Mouse (Mus musculus) spleen, postnatal 4 days (tissue): ENCODE results near the gene Psmd12.
"Not testable (repeated sequence)": the region's sequence is repeated elsewhere in the genome, so short reads cannot be mapped to it uniquely, and the experiment has no call there.

ENCODE experiments used
- DNase-seq, 2 experiments: peaks; one replicate each; pipeline ENCODE4 v3.0.0; 2022; ENCODE audit warnings: low spot score in 2 of 2

Psmd12 gene

GRCm38 (mm10) chr11:107462478-107462877, 16.8 kb upstream of the Psmd12 start:
- DNase-seq: peak in 1 of 2 experiments; percentile 49

- no peak for DNase-seq
Measured at GRCm38 (mm10) chr11:107463251-107463681, 16.0 kb upstream of the Psmd12 start.

- no peak for DNase-seq
Measured at GRCm38 (mm10) chr11:107464141-107464540, 15.1 kb upstream of the Psmd12 start.

- no peak for DNase-seq
Measured at GRCm38 (mm10) chr11:107465041-107465440, 14.2 kb upstream of the Psmd12 start.

DNA sequence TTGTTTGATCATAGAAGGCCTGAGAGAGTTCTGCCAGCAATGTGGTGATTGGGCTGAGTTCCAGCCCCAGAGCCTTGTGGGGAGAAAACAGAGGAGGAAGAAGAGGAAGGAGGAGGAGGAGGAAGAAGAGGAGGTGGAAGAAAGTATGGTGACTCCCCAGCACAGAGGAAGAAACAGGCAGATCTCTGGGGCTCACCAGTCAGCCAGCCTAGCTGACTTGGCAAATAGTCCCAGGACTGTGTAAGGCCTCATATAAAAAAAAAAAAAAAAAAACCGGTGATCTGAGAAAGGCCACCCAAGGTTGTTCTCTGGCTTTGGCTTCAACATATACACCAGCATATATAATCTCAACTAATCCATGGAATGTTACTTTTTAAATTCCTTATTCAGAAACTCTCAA, 13.3 kb upstream of the Psmd12 start:
- no peak for DNase-seq

DNA sequence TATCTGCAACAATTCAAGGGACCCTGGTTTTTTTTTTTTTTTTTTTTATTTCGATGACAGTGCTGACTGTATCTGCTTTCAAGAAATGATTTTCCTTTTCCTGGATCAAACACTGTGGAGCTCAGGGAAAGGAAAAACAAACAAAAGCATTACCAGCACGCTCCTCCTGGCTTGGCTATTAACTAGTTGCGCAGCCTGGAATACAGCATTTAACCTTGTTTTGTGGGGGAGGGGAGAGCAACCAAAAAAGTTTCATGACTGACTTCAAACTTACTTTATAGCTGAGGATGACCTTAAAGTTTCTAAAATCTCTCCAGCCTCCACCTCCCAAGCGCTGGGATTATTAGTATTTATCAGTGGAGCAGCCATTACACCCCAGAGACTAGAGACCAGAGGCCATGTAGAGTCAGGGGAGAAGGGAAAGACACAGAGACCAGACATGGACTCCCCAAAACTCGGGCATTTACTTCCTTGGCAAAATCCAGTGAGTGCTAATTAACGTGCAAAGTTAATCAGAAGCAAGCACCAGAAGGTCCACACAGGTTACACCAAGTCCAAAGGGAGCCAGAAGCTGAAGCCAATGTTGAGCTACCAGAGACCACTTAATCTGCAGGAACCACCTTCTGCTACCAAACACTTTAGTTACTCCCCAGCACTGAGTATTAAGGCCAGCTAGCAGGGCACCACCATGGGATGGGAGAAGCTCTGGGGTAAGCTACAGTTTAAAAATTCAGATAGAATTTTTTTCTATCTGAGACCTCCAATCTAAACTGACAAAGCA, 12.5 kb upstream of the Psmd12 start:
- no peak for DNase-seq

DNA sequence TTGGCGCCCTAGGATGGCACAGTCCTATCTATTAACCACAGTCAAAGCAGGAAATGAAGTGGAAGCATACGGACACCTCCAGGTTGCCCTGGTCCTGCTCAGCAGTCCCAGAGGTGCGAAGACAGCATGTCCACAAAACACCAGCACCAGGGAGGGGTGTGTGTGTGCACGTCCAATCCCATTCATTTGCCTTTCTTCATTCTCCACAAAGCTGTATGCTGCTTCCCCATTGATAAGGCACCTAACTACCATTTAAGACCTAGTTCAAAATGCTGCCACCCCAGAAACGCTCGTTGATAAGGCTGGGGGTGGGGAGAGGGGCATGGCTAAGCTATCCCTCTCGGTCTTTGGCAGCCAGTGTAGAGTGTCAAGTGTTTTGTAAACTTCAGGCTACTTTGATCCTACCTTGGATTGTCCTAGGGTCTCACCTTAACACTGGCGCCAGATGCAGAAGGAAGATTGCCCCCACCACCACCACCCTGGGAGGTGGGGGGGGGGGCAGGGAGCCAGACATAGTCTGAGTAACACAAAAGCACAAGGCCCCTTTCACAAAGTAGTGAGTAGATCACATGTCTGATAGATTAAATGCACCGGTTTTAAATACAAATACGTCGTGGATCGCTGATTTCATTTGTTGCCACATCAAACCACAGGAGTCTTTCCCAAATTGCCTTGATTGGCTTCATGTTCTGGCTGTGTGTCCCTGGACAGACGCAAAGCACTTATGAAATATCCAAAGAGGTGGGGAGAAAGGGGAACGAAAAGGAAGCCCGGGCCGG, 10.8 kb upstream of the Psmd12 start:
- peak in 1 of 2 experiments; percentile 69 for DNase-seq

DNA sequence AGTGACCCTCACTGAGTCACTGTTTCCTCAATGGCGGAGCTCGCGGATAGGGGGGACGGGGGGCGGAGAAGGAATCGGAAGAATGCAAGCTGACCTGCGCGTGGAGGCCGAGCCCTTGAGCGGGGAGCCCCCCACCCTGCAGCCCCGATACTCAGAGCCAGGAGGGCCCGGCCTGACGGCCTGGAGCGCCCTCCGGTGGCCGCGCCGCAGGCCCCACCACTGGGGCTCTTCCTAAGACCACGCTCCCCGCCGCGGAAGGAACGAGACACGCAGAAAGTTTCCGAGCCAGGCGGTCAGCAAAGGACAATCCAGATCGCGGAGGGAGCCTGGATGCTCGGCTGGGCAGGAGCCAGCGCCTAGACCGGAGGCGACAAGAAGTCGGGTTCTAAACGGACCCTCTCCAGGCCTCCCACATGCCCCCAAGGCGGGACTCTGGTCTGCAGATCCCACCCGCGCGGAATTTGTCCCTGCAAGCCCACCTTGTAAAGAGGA, 10.2 kb upstream of the Psmd12 start:
- DNase-seq: peak; percentile 78 to 90

DNA sequence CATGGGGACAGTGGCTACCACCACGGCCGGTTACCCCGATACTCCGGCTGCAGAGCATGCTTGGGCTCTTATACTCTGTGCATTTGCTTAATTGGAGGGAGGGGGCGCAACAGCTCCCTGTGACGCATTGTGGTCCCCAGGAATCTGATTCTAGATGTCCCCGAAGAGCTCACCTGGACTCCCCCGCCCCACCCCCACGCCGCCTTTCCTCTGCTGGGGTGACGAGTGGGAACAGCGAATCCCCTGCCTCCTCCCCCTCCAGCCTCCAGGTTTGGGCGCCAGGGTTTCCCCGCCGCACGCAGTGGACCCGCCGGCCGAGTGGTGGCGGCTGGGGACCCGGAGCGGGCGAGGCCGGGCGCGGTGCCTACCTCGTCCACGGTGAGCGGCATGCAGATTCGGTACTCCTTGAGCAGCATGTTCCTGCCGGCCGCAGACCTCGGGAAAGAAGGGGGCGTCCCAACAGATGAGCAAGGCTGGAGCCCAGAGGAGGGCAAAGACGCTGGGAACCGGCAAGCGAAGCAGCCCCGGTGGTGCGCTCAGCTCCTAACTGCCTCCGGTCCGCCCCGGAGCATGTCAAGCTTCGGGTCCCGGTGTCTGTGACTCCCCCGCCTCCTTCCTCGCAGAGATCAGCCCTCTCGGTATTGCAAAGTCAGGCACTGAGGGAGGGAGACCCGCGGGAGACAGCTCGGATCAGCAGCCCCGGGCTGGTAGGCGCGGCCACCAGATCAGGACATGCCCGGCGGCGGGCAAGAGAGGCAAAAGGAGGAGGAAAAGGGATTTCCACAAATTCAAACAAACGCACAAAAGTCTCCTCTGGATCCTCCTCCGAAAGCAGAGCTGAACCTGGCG, 9.5 kb upstream of the Psmd12 start:
- DNase-seq: peak; percentile 75 to 91

DNA sequence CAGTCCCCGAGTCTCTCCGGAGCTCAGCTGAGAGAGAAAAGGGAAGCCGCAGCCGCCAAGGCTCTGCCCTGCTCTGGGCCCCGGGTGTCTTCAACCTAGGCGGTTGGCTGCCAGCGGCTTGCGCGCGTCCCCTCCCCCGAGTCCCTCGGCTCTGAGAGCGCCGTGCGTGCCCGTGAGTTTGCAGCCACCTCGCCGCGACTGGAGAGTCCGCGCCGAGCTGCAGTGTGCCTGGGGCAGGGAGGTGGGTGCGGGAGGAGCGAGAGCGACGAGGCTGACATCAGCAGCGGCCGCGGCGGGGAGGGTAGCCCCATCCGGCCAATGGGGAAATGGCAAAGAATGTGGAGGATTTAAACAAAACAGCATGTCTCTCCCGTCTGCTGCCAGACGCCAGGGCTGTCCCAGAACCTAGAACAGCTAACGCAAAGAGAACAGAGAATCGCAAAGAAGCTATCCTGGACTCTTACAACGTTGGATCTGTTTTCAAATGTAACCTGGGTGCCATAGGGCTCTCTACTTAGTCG, 8.7 kb upstream of the Psmd12 start, which contains the start of gene Pitpnc1:
Gene Pitpnc1 (minus strand): TSS at position 179 of the 521 bp plus-strand sequence.
- peak; percentile 89 to 95 for DNase-seq

DNA sequence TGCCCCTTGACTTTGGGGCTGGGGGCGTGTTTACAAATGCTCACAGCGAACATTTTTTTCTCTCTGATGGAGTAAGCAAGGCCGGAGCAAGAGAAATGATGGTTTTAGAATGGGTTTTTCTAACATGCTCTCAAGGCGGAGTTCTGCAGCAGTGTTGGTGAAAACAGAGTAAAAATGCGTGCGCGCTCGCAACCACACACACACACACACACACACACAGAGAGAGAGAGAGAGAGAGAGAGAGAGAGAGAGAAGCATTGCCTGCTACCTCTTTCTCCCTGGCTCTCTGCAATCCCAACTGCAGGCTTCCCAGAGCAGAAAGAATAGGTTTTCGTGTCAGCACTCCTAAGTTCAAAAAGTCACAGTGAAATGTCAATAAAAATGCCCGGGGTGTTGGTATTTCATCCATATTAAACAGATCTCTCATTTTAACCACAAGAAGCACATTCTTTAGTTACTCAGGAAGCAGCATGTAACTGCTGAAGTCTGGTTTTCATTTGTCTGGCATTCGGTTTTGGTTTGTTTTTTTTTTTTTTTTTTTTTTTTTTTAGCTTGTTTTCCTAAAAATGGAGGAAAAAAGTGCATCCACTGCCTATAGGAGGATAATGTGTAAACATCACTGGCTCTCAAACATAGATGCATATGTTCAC, 8.1 kb upstream of the Psmd12 start:
- no peak for DNase-seq

DNA sequence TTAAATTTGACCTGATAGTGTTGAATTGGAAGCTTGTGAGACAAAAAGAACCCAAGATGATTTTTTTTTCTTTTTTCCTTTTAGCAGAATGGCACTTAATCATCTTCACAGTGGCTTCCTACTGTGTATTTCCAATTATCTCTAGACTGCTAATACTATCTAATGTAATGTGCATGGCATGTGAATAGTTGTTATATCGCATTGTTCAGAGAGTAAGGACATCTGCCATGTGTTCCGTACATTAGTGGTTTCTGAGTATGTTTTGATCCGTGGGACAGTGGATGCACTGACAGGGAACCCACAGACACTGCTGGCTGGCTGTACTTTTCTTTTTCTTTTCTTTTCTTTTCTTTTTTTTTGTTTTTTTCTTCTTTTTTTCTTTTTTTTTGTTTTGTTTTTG, 7.0 kb upstream of the Psmd12 start:
- DNase-seq: no peak

DNA sequence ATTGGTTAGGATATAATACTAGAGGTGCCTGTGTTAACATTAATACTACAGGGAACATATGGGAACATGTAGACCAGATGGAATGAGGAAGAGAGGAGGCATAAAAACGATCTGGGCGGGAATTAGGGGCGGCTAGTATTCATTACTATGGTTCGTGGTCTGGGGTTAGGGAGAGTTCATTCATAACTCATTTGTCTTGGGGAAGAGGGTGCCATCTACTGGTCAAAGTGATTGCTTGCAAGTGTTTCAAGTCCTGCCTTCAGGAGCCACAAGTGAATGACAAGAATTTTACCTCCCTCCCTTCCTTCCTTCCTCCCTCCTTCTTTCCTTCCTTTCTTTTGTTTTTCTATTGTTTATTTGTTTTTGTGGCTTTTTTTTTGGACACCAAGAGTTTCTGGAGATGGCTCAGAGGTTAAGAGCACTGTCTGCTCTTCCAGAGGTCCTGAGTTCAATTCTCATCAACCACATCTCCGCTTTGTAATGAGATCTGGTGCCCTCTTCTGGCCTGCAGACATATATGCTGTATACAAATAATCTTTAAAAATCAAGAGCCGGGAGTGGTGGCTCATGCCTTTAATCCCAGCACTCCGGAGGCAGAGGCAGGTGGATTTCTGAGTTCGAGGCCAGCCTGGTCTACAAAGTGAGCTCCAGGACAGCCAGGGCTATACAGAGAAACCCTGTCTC, 6.0 kb upstream of the Psmd12 start:
- DNase-seq: peak in 1 of 2 experiments; percentile 59

- DNase-seq: no peak
Measured at GRCm38 (mm10) chr11:107479862-107480203, 549 bp downstream of the Psmd12 start.

DNA sequence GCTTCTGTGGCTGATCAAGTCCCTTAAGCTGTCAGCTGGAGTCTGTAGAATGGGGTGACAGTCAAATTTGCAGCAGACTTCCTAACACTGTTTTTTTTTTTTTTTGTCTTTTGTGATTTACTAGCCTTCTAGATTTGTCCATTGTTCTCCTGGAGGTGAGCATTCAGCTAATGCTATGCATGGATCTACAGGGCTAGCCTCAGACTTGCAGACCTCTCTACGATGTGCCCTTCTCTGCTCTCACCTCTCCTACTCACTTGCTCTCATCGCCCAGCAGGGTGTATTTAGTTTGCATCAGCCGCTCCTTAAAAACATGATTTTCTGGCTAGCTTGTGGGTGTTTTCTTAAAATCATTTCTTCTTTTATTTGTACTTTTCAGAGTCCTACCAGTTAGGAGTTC, 5.1 kb downstream of the Psmd12 start:
- no peak for DNase-seq

DNA sequence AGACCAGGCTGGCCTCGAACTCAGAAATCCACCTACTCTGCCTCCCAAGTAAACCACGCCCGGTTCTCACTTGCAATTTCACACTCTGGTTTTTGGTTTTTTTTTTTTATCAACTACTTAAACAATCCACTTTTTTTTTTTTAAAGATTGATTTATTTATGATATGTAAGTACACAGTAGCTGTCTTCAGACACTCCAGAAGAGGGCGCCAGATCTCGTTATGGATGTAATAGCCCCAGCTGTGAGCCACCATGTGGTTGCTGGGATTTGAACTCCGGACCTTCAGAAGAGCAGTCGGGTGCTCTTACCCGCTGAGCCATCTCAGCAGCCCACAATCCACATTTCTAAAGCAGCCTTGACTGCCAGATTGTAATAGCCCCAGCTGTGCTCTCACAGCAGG, 23.5 kb downstream of the Psmd12 start:
- DNase-seq: no peak

DNA sequence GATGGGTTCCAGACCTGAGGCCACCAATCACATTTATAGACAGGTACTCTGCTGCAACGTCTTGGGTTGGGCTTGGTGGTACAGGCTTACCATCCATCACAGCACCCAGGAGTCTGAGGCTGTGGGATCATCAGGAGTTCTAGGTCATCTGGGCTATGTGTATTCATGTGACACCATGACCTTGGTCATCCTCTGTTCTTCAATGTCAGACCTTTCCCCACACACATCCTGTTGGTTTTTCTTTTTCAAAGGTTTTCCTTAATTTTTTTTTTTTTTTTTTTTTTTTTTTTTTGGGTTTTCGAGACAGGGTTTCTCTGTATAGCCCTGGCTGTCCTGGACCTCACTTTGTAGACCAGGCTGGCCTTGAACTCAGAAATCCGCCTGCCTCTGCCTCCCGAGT, 25.1 kb downstream of the Psmd12 start:
- DNase-seq: not testable (repeated sequence)

DNA sequence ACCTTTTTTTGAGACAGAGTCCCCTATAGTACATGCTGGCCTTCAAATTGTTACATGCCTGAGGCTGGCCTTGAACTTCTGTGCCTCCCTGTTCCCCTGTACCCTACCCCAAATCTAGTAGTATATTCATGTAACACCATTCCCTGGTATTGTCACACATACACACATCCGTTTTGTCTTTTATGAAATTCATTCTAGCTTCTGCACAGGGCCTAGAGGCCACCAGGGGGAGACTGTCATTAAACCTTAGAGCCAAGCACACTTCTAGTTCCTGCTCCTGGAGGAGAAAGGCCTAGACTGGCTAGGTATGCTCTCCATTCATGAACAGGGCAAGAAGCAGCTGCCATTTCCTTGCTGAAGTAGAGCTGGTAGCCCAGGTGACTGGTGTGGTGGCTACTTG, 27.0 kb downstream of the Psmd12 start:
- DNase-seq: peak in 1 of 2 experiments; percentile 17

DNA sequence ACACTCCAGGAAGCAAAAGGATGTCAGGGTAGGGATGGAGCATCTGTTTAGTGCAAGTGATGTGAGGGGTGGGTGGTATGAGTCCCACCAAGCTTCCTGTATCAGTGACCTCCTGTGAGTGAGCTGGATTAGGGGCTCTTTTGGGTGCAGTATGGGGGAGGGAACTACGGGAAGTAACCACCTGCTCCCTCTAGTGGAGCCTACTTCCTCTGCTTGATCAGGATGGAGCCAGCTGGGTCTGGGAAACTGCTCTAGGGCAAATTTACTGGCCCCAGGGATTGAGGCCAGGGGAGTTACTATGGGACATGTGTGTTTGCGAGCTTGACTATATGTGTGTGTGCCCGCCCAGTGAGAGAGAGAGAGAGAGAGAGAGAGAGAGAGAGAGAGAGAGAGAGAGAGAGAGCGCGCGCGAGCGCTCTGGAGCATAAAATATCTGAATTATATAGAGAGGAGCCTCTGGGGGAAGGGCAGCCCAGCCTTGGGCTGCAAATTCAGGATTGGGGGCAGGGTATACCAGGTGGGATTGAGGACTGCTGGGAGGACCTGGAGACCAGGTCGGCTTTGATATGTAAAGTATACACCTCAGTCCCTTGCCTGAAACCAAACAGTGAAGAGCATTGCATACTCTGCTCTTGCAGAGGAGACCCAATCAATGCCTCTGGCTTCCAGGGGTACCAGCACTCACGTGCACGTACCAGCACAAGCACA, 30.5 kb downstream of the Psmd12 start:
- no peak for DNase-seq
